ENCODE assay signal across 20 mouse cellular contexts in genomic region chr13:117127116-117127728, GRCm38 (mm10).
DNase-seq lines count a peak whose midpoint lies in the region; ATAC-seq lines count a peak whose summit lies in the region.
"Had no signal": no experiment of that assay in that cellular context is flagged by ENCODE, and none has a peak within 500 bp of the region (broad histone marks: within the 10 kb centered on the region; RNA-seq: fewer than 3 reads in every experiment).

No protein-coding gene starts in this region.

- no peak for DNase-seq in heart, embryonic 10.5 days (ENCODE audit: low spot score)
- no peak for DNase-seq in heart, adult 8-10 months (ENCODE audit: low spot score)
- peak; percentile 39 for DNase-seq in 416B (ENCODE audit: low read depth)
- peak; percentile 8 for DNase-seq in MEL-GATA-1-ER (ENCODE audit: extremely low read depth, low read depth)
- DNase-seq in cerebellum, adult 11 months: no peak
- DNase-seq in left cerebral cortex, postnatal 25 days (ENCODE audit: low spot score in 2 of 2): no peak
- DNase-seq in cerebellum, adult 9-11 months: no peak
- DNase-seq: cerebellum, adult 2 months; gastrocnemius, postnatal 10 days; kidney, adult 2 months; kidney, postnatal 14 days; left cerebral cortex, postnatal 4 days; liver; liver, postnatal 0 days; thymus, postnatal 36 days had no signal

- H3K4me1 ChIP-seq in heart, embryonic 10.5 days: peaks cover 10% of the 10 kb centered on the region; the same call in 1 of the 2 replicates
- H3K4me1 ChIP-seq in heart, embryonic 16.5 days (ENCODE audit: control insufficient read depth, insufficient read depth, low read length): peaks cover 9% of the 10 kb centered on the region
- H3K4me1 ChIP-seq: embryonic facial prominence, embryonic 10.5 days; forebrain, embryonic 12.5 days; midbrain, embryonic 13.5 days had no signal

- H3K4me2 ChIP-seq in heart, embryonic 16.5 days (ENCODE audit: low read depth, low read length): peak overlapping the region; percentile 48; the same call in 1 of the 2 replicates
- H3K4me2 ChIP-seq: forebrain, embryonic 12.5 days; midbrain, embryonic 13.5 days had no signal

- H3K27ac ChIP-seq in heart, embryonic 10.5 days: peak overlapping the region; percentile 44
- H3K27ac ChIP-seq in heart, embryonic 16.5 days (ENCODE audit: low read length): peak overlapping the region; percentile 68
- H3K27ac ChIP-seq: embryonic facial prominence, embryonic 10.5 days; forebrain, embryonic 12.5 days; midbrain, embryonic 13.5 days had no signal

- ATAC-seq in heart, embryonic 16.5 days (replicated peaks; ENCODE audit: extremely low read depth, insufficient read depth, low FRiP score): no peak
- ATAC-seq: hindbrain, embryonic 16.5 days; liver, postnatal 0 days; midbrain, embryonic 13.5 days had no signal

- no peaks in the 10 kb centered on the region for H3K9me3 ChIP-seq in heart, embryonic 10.5 days
- H3K9me3 ChIP-seq in heart, embryonic 16.5 days (replicated peaks; ENCODE audit: control insufficient read depth, low read length): no peaks in the 10 kb centered on the region
- H3K9me3 ChIP-seq: embryonic facial prominence, embryonic 10.5 days; forebrain, embryonic 12.5 days; midbrain, embryonic 13.5 days had no signal

- no peak overlapping the region for H3K9ac ChIP-seq in heart, embryonic 16.5 days (ENCODE audit: low read length)
- H3K9ac ChIP-seq: forebrain, embryonic 12.5 days; liver, postnatal 0 days; midbrain, embryonic 13.5 days had no signal

- WGBS in heart, embryonic 10.5 days: 70% methylated on average over 10 of the region's 10 CpGs
- WGBS in heart, embryonic 16.5 days: 57% methylated on average over 10 of the region's 10 CpGs

- no peaks in the 10 kb centered on the region for H3K27me3 ChIP-seq in heart, embryonic 10.5 days (ENCODE audit: insufficient read depth, poor library complexity, severe bottlenecking)
- no peaks in the 10 kb centered on the region for H3K27me3 ChIP-seq in heart, embryonic 16.5 days (ENCODE audit: control insufficient read depth, insufficient read depth, low read length)
- H3K27me3 ChIP-seq: forebrain, embryonic 12.5 days; midbrain, embryonic 13.5 days had no signal

- intact Hi-C loops in left cerebral cortex, postnatal 25 days (cut with DNase I): no loop called here

- H3K4me3 ChIP-seq in heart, embryonic 10.5 days: no peak overlapping the region
- no peak overlapping the region for H3K4me3 ChIP-seq in heart, embryonic 16.5 days (ENCODE audit: low read length)
- H3K4me3 ChIP-seq: embryonic facial prominence, embryonic 10.5 days; forebrain, embryonic 12.5 days; midbrain, embryonic 13.5 days had no signal

- H3K36me3 ChIP-seq in heart, embryonic 10.5 days: no peaks in the 10 kb centered on the region
- no peaks in the 10 kb centered on the region for H3K36me3 ChIP-seq in heart, embryonic 16.5 days (ENCODE audit: control insufficient read depth, insufficient read depth)
- H3K36me3 ChIP-seq: embryonic facial prominence, embryonic 10.5 days; forebrain, embryonic 12.5 days; midbrain, embryonic 13.5 days had no signal

Comparison
In these comparisons a context has a peak if more than half of its experiments do, and no peak if none do; other contexts are left out.
1. DNase-seq: peak in 416B (single experiment) and MEL-GATA-1-ER (single experiment); none in heart, embryonic 10.5 days (single experiment), heart, adult 8-10 months (single experiment), cerebellum, adult 11 months (single experiment), left cerebral cortex, postnatal 25 days (0 of 2) and cerebellum, adult 9-11 months (single experiment).